Mouse (Mus musculus) liver, postnatal 0 days (tissue): ENCODE measurements at regions not wholly inside any gene's neighbourhood (a gene's known extent, or its start where the extent isn't known, plus 50 kb on each side); places are given as distances from the start of the nearest gene placed in this dataset.

ENCODE experiments used
- CTCF ChIP-seq: sonication (generic); IDR thresholded peaks from 2 replicates; pipeline ENCODE4 v1.5.1; 2016; ENCODE audit warnings: antibody characterized with exemption, low read depth
- EP300 ChIP-seq: IDR thresholded peaks from 2 replicates; pipeline ENCODE4 v1.6.1; 2016; ENCODE audit warnings: antibody characterized with exemption, low read depth, mild to moderate bottlenecking

GRCm38 (mm10) chr1:47163808-47164410 is 271.3 kb upstream of the Slc39a10 start:
- TF ChIP-seq EP300, result no peak
- TF ChIP-seq CTCF, result no peak
